Mouse (Mus musculus): ENCODE measurements at regions not wholly inside any gene's neighbourhood (a gene's known extent, or its start where the extent isn't known, plus 50 kb on each side); places are given as distances from the start of the nearest gene placed in this dataset.

DNA sequence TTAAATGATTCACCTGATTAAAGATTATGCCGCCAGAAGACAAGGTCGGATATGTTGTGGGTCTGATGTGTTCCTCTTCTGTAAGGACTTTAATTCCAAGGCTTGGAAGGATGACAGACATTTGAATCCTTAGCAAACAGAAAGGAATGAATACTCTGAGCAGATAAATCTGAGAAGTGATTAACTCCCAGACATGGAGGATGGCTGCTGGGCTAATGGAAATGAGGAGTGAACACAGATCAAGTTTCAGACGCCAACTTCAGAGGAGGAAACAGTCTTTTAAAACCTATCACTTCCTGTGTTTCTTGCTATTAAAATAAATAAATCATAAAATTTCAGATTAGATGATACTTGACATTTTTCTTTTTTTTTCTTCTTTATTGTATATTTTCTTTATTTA, 72.0 kb upstream of the Bmper start:
- no peaks in the 10 kb centered on the region for H3K9me3 ChIP-seq
- H3K9ac ChIP-seq, result no peak overlapping the region
- H3K27me3 ChIP-seq, result no peaks in the 10 kb centered on the region
- no peak overlapping the region for H3K4me3 ChIP-seq
- WGBS, result 80% methylated on average over 3 of the region's 3 CpGs
- ATAC-seq (ENCODE audit: low read depth), result no peak
- H3K4me2 ChIP-seq, result no peak overlapping the region
- H3K36me3 ChIP-seq, result no peaks in the 10 kb centered on the region
- no peaks in the 10 kb centered on the region for H3K4me1 ChIP-seq (replicated peaks)
- no peak overlapping the region for H3K27ac ChIP-seq (replicated peaks)

DNA sequence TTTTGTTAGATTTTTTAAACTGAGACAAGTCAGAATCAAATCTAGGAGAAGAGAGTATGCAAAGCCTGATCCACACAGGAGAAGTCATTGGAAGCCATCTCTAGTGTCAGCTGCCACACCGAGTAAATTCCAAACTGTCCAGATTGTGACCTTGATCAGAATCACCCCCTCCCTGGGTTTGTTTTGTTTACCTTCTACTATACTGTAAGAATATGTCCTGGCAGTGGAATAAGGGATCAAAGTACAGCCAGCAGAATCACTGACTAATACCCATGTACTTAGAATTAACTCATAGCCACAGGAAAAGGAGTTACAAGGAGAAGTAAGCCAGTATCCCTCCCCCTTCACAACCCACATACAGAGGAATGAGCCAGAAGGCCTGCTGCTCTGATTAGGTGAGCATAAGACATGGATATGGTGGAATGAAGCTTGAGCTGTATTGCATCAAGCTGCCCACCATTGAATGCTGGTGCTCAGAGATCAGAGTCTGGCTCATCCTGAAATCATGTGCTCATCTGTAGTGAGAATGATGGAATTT, 70.9 kb upstream of the Bmper start:
- H3K4me1 ChIP-seq (replicated peaks), result no peaks in the 10 kb centered on the region
- no peaks in the 10 kb centered on the region for H3K36me3 ChIP-seq
- ATAC-seq (ENCODE audit: low read depth), result no peak
- H3K9me3 ChIP-seq, result no peaks in the 10 kb centered on the region
- WGBS, result 87% methylated on average over 1 of the region's 1 CpGs
- H3K27ac ChIP-seq (replicated peaks), result no peak overlapping the region
- no peak overlapping the region for H3K4me3 ChIP-seq
- H3K9ac ChIP-seq, result no peak overlapping the region
- H3K4me2 ChIP-seq, result no peak overlapping the region
- no peaks in the 10 kb centered on the region for H3K27me3 ChIP-seq

DNA sequence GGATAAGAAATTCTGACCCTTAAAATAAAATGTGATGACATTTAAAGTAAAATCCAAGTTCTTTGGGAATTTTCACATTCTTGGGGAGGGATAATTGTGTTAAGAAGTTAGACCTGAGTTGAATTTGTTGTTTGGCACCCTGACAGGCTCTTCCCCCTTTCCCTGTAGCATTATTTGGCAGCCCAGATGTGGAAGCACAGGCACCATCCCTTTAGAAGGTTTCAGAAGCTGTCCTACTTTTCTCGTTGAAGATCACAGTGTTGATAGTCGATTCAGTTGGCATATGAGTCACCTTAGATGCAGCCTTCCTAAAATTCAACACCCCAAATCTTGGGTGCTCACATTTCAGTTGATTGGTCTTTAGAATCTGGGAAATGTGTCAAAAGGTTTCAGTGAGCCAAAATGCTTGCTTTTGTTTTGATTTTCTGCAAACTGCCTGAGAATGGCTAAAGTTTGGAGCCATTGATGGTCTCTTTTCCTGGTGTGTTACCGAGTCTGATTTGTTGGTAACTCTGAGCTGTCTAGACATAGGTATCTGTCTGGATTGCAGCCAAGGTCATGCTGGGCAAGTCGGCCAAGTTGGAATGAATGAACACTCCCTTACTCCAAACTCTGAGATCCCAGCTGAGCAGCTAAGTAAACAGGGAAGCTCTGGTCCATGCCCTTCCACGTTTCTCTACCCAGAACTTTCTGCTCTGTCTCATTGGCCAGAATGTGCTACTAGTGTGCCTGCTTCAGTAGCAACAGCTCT, 65.9 kb upstream of the Bmper start:
- H3K27ac ChIP-seq (replicated peaks), result no peak overlapping the region
- H3K4me3 ChIP-seq, result no peak overlapping the region
- no peaks in the 10 kb centered on the region for H3K27me3 ChIP-seq
- no peak overlapping the region for H3K9ac ChIP-seq
- no peak overlapping the region for H3K4me2 ChIP-seq
- ATAC-seq (ENCODE audit: low read depth), result no peak
- H3K9me3 ChIP-seq, result no peaks in the 10 kb centered on the region
- 65% methylated on average over 5 of the region's 5 CpGs for WGBS
- no peaks in the 10 kb centered on the region for H3K36me3 ChIP-seq
- H3K4me1 ChIP-seq (replicated peaks), result no peaks in the 10 kb centered on the region

DNA sequence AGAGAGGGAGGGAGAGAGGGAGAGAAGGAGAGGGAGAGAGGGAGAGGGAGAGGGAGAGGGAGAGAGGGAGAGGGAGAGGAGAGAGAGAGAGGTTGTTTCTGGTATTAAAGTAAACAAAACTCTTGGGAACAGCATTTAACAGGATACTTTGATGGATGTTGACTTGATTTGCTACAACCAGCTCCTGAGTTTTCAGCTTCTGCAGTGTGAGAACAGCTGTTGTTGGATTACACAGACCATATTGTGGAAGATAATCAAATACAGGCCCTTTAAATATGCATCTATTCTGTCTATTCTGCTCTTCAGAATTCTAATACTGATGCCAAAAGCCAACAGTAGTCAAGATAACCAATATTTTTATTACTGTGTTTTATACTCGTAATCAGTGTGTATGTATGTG, 64.4 kb upstream of the Bmper start:
- no peaks in the 10 kb centered on the region for H3K36me3 ChIP-seq
- H3K4me3 ChIP-seq, result no peak overlapping the region
- H3K9me3 ChIP-seq, result no peaks in the 10 kb centered on the region
- no peak overlapping the region for H3K4me2 ChIP-seq
- no peak for ATAC-seq (ENCODE audit: low read depth)
- H3K27ac ChIP-seq (replicated peaks), result no peak overlapping the region
- no peaks in the 10 kb centered on the region for H3K4me1 ChIP-seq (replicated peaks)
- 65% methylated on average over 1 of the region's 1 CpGs for WGBS
- H3K9ac ChIP-seq, result no peak overlapping the region
- H3K27me3 ChIP-seq, result no peaks in the 10 kb centered on the region

DNA sequence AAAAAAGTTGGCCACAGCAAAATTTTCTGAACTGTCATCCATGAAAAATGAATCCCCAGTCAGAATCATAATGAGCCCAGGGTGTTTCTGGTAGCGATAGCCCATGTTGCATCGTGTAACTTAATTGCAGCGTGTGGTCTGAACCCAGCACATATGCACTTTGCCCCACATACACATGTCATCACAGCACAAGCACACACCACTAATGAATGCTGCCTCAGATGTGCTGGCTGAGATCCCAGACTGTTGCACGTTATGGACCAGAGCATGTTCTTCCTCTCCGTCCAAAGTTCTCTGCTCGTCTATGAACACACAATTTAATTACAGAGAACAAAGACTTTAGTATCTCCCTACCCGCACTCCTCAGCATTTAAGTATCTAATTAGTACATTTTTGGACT, 61.5 kb upstream of the Bmper start:
- no peak for ATAC-seq (ENCODE audit: low read depth)
- H3K4me1 ChIP-seq (replicated peaks), result no peaks in the 10 kb centered on the region
- H3K36me3 ChIP-seq, result no peaks in the 10 kb centered on the region
- WGBS, result 68% methylated on average over 7 of the region's 7 CpGs
- no peak overlapping the region for H3K4me3 ChIP-seq
- H3K27ac ChIP-seq (replicated peaks), result no peak overlapping the region
- no peak overlapping the region for H3K9ac ChIP-seq
- no peaks in the 10 kb centered on the region for H3K9me3 ChIP-seq
- no peak overlapping the region for H3K4me2 ChIP-seq
- H3K27me3 ChIP-seq, result no peaks in the 10 kb centered on the region

DNA sequence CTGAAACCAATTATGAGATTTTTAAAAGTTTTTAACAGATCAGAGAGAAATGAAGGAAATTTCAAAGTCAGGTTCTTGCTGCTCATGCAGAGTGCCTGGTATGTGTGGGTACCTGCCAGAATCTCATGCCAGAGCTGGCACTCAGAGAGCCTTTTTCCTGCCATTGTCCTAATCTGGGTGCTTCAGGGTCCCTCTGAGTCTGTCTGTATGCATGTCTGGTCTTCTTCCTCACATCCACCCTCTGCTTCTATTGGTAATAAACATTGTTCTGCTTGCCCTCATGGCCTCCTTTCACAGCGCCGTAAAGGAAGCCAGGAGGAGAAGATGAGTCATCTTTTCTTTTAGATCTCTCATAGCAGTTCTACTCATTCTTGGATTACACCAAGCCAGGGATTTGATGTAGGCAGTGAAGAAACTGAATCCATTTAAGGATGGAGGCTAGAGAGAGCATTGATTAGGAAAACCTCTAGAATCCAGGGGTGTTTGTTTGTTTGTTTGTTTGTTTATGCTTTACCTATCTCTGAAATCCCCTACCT, 55.8 kb upstream of the Bmper start:
- Histone ChIP-seq H3K9ac (no peak overlapping the region), H3K9me3 (no peaks in the 10 kb centered on the region), H3K4me3 (no peak overlapping the region), H3K36me3 (no peaks in the 10 kb centered on the region), H3K27ac (replicated peaks) (no peak overlapping the region), H3K4me1 (replicated peaks) (no peaks in the 10 kb centered on the region), H3K27me3 (no peaks in the 10 kb centered on the region), H3K4me2 (no peak overlapping the region)
- no peak for ATAC-seq (ENCODE audit: low read depth)
- WGBS, result 65% methylated on average over 2 of the region's 2 CpGs

DNA sequence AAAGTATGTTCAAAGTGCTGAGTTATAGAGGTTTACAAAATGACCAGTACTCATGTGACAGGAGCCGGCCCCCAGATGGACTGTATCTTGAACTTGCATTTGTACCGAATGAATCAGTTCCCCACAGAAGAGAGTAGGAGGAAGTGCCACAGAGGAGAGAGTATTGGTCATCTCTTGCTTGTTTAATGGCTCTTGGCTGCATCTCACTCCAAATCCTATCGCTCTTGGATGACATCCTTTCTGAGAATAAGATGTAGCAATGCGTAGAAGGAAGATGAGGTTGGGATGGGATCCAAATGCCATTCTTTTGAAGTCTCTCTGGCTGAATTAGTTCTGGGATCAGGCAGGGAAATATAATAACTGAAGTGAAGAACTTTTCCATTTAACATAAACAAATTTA, 55.2 kb upstream of the Bmper start:
- 84% methylated on average over 4 of the region's 4 CpGs for WGBS
- Histone ChIP-seq H3K9me3 (no peaks in the 10 kb centered on the region), H3K4me3 (no peak overlapping the region), H3K27ac (replicated peaks) (no peak overlapping the region), H3K4me2 (no peak overlapping the region), H3K36me3 (no peaks in the 10 kb centered on the region), H3K27me3 (no peaks in the 10 kb centered on the region), H3K4me1 (replicated peaks) (no peaks in the 10 kb centered on the region), H3K9ac (no peak overlapping the region)
- no peak for ATAC-seq (ENCODE audit: low read depth)

DNA sequence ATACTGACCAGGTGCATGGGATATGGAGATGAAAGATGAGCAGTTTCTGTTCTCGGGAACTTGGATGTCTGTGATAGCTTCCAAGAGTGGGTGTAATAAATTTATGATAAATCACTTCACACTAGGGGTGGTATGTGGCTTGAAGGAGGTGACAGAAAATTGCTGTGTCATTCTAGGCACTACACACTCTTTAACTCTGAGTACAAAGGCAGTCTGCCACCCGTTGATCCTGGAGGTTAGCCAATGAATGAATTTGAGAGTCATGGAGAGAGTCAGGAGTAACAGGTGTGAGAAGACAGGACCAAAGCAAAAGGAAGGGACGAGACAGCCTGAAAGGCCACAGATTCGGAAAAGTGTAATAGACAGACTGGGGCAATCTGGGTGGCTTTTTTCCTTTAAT, 54.7 kb upstream of the Bmper start:
- ATAC-seq (ENCODE audit: low read depth), result no peak
- H3K9me3 ChIP-seq, result no peaks in the 10 kb centered on the region
- no peak overlapping the region for H3K4me2 ChIP-seq
- H3K9ac ChIP-seq, result no peak overlapping the region
- H3K36me3 ChIP-seq, result no peaks in the 10 kb centered on the region
- H3K4me3 ChIP-seq, result no peak overlapping the region
- H3K27ac ChIP-seq (replicated peaks), result no peak overlapping the region
- no peaks in the 10 kb centered on the region for H3K4me1 ChIP-seq (replicated peaks)
- no peaks in the 10 kb centered on the region for H3K27me3 ChIP-seq
- WGBS, result 79% methylated on average over 4 of the region's 4 CpGs

DNA sequence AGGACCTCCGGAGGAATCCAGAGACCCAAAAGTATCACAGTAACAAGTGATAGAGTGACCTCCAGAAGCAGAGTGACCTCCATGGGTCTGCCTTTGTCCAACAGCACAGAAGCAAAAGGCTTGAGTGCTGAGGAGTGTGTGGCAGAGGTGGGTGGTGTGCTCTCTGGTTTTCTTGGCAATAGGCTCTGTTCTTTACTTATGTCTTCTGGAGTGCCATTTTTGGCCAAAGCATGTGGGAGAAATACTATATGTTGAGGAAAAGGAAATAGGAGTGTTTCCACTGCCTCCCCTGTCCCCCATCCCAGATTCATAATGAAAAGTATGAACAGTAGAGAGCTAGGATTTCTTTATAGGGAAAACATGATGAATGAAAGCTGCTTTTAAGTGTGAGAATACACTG, 51.5 kb upstream of the Bmper start:
- whole genome bisulfite sequencing, result 86% methylated on average over 1 of the region's 1 CpGs
- ATAC-seq (ENCODE audit: low read depth), result no peak
- Histone ChIP-seq H3K4me2 (no peak overlapping the region), H3K9me3 (no peaks in the 10 kb centered on the region), H3K27me3 (no peaks in the 10 kb centered on the region), H3K4me3 (no peak overlapping the region), H3K4me1 (replicated peaks) (no peaks in the 10 kb centered on the region), H3K27ac (replicated peaks) (no peak overlapping the region), H3K36me3 (no peaks in the 10 kb centered on the region), H3K9ac (no peak overlapping the region)
